ENCODE assay signal across 8 mouse cellular contexts in the genomic region with DNA sequence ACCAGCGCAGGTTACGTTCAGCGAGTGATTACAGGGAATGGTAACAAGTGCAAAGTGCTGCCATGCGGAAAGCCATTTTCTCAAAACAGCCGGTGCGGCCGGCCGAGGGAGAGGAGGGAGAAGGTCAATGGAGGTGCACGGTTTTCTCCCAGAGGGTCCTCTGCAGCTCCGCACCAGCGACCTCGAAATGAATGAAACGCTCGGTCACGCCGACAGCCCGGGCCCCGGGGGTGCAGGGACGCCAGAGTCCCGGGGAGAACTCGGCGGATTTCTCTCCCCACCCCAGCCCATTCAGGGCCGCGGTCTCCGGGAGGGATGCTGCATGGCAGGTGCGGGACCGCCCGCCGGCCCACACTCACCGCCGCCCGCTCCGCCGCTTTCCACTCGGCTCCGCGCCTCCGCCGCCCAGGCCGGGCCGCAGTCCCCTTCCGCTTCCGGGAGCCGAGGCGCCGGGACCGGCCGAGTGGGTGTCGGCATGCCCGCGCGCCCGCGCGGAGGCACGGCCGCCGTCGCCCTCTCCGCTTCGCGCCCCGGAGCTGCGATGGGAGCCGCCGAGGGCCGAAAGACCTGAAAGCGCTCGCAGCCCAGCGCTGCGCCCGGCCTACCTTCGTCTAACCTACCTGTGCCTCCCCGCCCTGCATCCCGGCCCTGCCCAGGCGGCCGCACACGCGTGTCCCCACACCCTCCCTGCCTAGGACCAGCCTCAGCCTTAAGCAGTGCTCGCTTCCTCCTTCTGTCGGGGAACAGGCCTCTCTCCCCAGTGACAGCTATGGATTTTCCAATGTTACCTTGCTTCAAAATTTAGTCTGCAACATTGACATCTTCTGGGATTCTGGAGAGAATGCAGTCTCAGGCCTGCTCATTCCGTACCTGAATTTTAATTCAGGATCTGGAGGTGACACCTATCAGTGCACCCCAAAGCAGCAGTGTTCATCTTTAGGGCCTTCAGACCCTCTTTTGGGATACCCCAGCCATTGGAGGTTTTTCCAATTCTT. TPM values are rescaled to one million over a fixed set of nuclear protein-coding genes. Genes with fewer than 3 reads are reported as not detected.
DNase-seq lines count a peak whose midpoint lies in the region; ATAC-seq and TF ChIP-seq lines count a peak whose summit lies in the region.

Zdhhc21 (minus strand) TSS at position 828 of the 995 bp plus-strand sequence.

- H3K36me3 ChIP-seq in E14TG2a.4 (ENCODE audit: insufficient read depth, low read length) = no peaks in the 10 kb centered on the region
- no peaks in the 10 kb centered on the region for H3K36me3 ChIP-seq in forebrain, embryonic 16.5 days (ENCODE audit: control insufficient read depth, insufficient read depth)
- no peaks in the 10 kb centered on the region for H3K36me3 ChIP-seq in lung, embryonic 15.5 days

- peaks cover 9% of the 10 kb centered on the region for H3K4me1 ChIP-seq in E14TG2a.4 (replicated peaks; ENCODE audit: low read depth, low read length)
- H3K4me1 ChIP-seq in forebrain, embryonic 16.5 days (replicated peaks; ENCODE audit: control insufficient read depth, insufficient read depth, low read length) = peaks cover 22% of the 10 kb centered on the region
- H3K4me1 ChIP-seq in lung, embryonic 15.5 days = peaks cover 11% of the 10 kb centered on the region
- H3K4me1 ChIP-seq in olfactory bulb, adult 2 months (ENCODE audit: control insufficient read depth, insufficient read depth, low read length) = peaks cover 2% of the 10 kb centered on the region; the same call in 1 of the 2 replicates

- DNase-seq in heart, postnatal 36 days = peak; percentile 81 to 85
- peak; percentile 41 to 79 for DNase-seq in layer of hippocampus, adult 8-10 months (ENCODE audit: low spot score in 2 of 2)
- peak; percentile 57 to 62 for DNase-seq in thymus, adult 18-20 months

- peak within 1 kb of the TSS; percentile 82 for H3K4me2 ChIP-seq in forebrain, embryonic 16.5 days (ENCODE audit: low read length)
- peak within 1 kb of the TSS; percentile 84 for H3K4me2 ChIP-seq in lung, embryonic 15.5 days

- WGBS in forebrain, embryonic 16.5 days = under 1% methylated on average over 82 of the region's 82 CpGs
- WGBS in lung, embryonic 15.5 days = under 1% methylated on average over 67 of the region's 82 CpGs
- under 1% methylated on average over 82 of the region's 82 CpGs for WGBS in olfactory bulb, adult 2 months

- peak within 1 kb of the TSS; percentile 99 for H3K9ac ChIP-seq in forebrain, embryonic 16.5 days (replicated peaks; ENCODE audit: low read depth, low read length)
- peak within 1 kb of the TSS; percentile 78 for H3K9ac ChIP-seq in lung, embryonic 15.5 days

- peak; percentile 80 for TF ChIP-seq POLR2A in olfactory bulb, adult 2 months (IDR thresholded peaks at IDR 0.05; ENCODE audit: insufficient read depth, low read depth, low read length)

- TF ChIP-seq CTCF in E14TG2a.4 (conservative IDR thresholded peaks at IDR 0.05; ENCODE audit: low read length) = no peak
- no peak for TF ChIP-seq CTCF in olfactory bulb, adult 2 months (IDR thresholded peaks at IDR 0.05; ENCODE audit: insufficient read depth, low read depth, low read length)

- no peaks in the 10 kb centered on the region for H3K9me3 ChIP-seq in E14TG2a.4 (ENCODE audit: low read length)
- no peaks in the 10 kb centered on the region for H3K9me3 ChIP-seq in forebrain, embryonic 16.5 days (ENCODE audit: control insufficient read depth, low read length)
- H3K9me3 ChIP-seq in lung, embryonic 15.5 days = no peaks in the 10 kb centered on the region

- H3K27ac ChIP-seq in forebrain, embryonic 16.5 days (ENCODE audit: low read length) = peak within 1 kb of the TSS; percentile 95
- peak within 1 kb of the TSS; percentile 76 for H3K27ac ChIP-seq in lung, embryonic 15.5 days
- H3K27ac ChIP-seq in olfactory bulb, adult 2 months (ENCODE audit: insufficient read depth, low read depth, low read length) = peak within 1 kb of the TSS; percentile 96

- peak within 1 kb of the TSS; percentile 87 for H3K4me3 ChIP-seq in E14TG2a.4 (replicated peaks; ENCODE audit: low read length)
- peak within 1 kb of the TSS; percentile 78 for H3K4me3 ChIP-seq in forebrain, embryonic 16.5 days (replicated peaks; ENCODE audit: low read length)
- H3K4me3 ChIP-seq in lung, embryonic 15.5 days = peak within 1 kb of the TSS; percentile 87
- peak within 1 kb of the TSS; percentile 90 for H3K4me3 ChIP-seq in olfactory bulb, adult 2 months (ENCODE audit: insufficient read depth, low read depth, low read length)

- intact Hi-C loops in heart, postnatal 36 days (cut with DNase I) = no loop called here

- peaks cover 2% of the 10 kb centered on the region; the same call in 1 of the 2 replicates for H3K27me3 ChIP-seq in E14TG2a.4 (ENCODE audit: insufficient read depth, low read length)
- no peaks in the 10 kb centered on the region for H3K27me3 ChIP-seq in forebrain, embryonic 16.5 days (replicated peaks; ENCODE audit: control insufficient read depth, insufficient read depth, low read length)
- no peaks in the 10 kb centered on the region for H3K27me3 ChIP-seq in lung, embryonic 15.5 days

- peak; percentile 86 for ATAC-seq in cerebellum, adult (ENCODE audit: insufficient number of reproducible peaks, low FRiP score, low TSS enrichment)
- peak; percentile 91 for ATAC-seq in forebrain, embryonic 16.5 days
- ATAC-seq in lung, embryonic 15.5 days (ENCODE audit: borderline replicate concordance, extremely low read depth, low FRiP score, low TSS enrichment) = peak; percentile 91

RNA-seq across cellular contexts. Expression of gene Zdhhc21, which starts in this region (rescaled TPM):
- 19.7 and 20.1 TPM in 2 replicates for polyA plus RNA-seq in forebrain, embryonic 16.5 days (2015; fragmentation: Nextera tagmentation; extraction: Ambion mirVana)
- 10 to 100 TPM in 1 of 2 experiments, 1 to 10 TPM in 1; 9.8 to 10.5 TPM for total RNA-seq in heart, postnatal 36 days (2021)
- 10 to 100 TPM; 44.0 to 53.3 (median 47.5) TPM for total RNA-seq in layer of hippocampus, adult 8-10 months (2022)
- 12.9 and 15.2 TPM in 2 replicates for polyA plus RNA-seq in lung, embryonic 15.5 days (2015; fragmentation: Nextera tagmentation; extraction: Ambion mirVana)
- 52.1 TPM in 1 of 2 replicates, not detected in the other for polyA plus RNA-seq in olfactory bulb, adult 2 months (2012; ENCODE audit: insufficient read depth, insufficient read length, low replicate concordance, missing spikeins)

Comparison
In these comparisons a context has a peak if more than half of its experiments do, and no peak if none do; other contexts are left out.
1. Peak in every context shown above with its lines: DNase-seq, ATAC-seq, H3K4me3 ChIP-seq and H3K27ac ChIP-seq.